8 mouse cellular contexts compared by ENCODE assay signal in the genomic region with DNA sequence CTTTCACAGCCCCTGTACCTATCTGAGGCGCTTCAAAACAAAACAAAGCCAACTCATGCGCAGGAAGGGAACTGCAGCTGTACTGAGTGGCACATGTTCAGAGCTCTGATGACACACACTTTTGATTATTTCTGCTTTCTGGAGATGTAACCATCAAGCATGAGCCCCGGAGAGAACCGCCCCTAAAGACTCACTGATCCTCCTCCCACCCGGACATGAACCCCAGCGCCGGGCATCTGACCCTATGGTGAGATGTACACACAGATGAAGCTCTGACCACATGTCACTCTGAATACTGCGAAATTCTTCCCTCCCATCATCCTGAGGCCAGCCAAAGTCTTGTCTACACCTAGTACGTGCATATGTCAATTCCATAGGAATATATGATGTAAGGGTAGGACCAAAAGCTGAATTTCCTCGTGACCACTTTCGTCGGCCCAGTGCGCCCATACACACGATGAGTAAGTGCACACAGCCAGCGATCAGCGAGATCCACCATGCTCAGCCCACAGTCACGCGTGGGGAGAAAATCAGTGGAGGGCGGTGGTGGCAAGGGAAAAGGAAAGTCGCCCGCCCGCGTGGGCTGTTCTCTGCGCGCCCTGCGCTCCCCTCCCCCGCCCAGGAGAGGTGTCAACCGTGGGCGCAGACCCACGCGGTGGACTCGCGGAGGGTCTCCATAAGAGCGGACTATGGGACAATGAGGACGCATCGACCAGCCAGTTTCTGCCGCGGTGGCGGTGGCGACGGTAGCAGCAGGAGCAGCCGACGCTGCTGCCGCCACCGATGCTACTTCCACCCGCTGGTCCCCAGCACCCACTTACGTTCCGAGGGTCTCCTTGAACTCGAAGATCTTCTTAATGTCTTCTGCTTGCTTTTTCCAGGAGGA. TPM values are rescaled to one million over a fixed set of nuclear protein-coding genes. Genes with fewer than 3 reads are reported as not detected.
DNase-seq lines count a peak whose midpoint lies in the region; ATAC-seq and TF ChIP-seq lines count a peak whose summit lies in the region.

No protein-coding gene starts in this region.

- peak overlapping the region; percentile 77 for H3K27ac ChIP-seq in forebrain, embryonic 16.5 days (ENCODE audit: low read length)
- H3K27ac ChIP-seq in hindbrain, embryonic 12.5 days: peak overlapping the region; percentile 48
- H3K27ac ChIP-seq in macrophage: peak overlapping the region; percentile 71

- no peaks in the 10 kb centered on the region for H3K36me3 ChIP-seq in G1E (replicated peaks)
- no peaks in the 10 kb centered on the region for H3K36me3 ChIP-seq in forebrain, embryonic 16.5 days (ENCODE audit: control insufficient read depth, insufficient read depth)
- H3K36me3 ChIP-seq in hindbrain, embryonic 12.5 days: no peaks in the 10 kb centered on the region
- H3K36me3 ChIP-seq in macrophage (ENCODE audit: inconsistent target): no peaks in the 10 kb centered on the region

- DNase-seq in G1E (ENCODE audit: low spot score) (peak; percentile 10), adipocyte (ENCODE audit: low spot score) (no peak)
- DNase-seq in left cerebral cortex, postnatal 10 days (ENCODE audit: extremely low spot score in 1 of 2, low spot score in 2 of 2): peak; percentile 29 to 71
- peak; percentile 55 for DNase-seq in right cerebral cortex, postnatal 14 days

- TF ChIP-seq CTCF in G1E (IDR thresholded peaks at IDR 0.05; ENCODE audit: low read depth, low read length): no peak

- H3K9me3 ChIP-seq in G1E (replicated peaks): peaks cover 8% of the 10 kb centered on the region
- H3K9me3 ChIP-seq in forebrain, embryonic 16.5 days (ENCODE audit: control insufficient read depth, low read length): peaks cover 3% of the 10 kb centered on the region; the same call in 1 of the 2 replicates
- H3K9me3 ChIP-seq in hindbrain, embryonic 12.5 days (replicated peaks): peaks cover 6% of the 10 kb centered on the region; the same call in 1 of the 2 replicates

- peaks cover 45% of the 10 kb centered on the region for H3K79me2 ChIP-seq in macrophage (ENCODE audit: inconsistent target)

- under 1% methylated on average over 49 of the region's 49 CpGs for WGBS in forebrain, embryonic 16.5 days
- WGBS in hindbrain, embryonic 12.5 days: under 1% methylated on average over 49 of the region's 49 CpGs
- WGBS in macrophage (ENCODE audit: missing documents): 0% methylated on average over 25 of the region's 49 CpGs

- peaks cover 49% of the 10 kb centered on the region for H3K27me3 ChIP-seq in G1E (ENCODE audit: insufficient read depth, low read length)
- H3K27me3 ChIP-seq in forebrain, embryonic 16.5 days (replicated peaks; ENCODE audit: control insufficient read depth, insufficient read depth, low read length): no peaks in the 10 kb centered on the region; the same call in 1 of the 2 replicates
- peaks cover 37% of the 10 kb centered on the region for H3K27me3 ChIP-seq in hindbrain, embryonic 12.5 days

- peak; percentile 58 for ATAC-seq in G1E (ENCODE audit: extremely low read depth, insufficient number of reproducible peaks, low FRiP score, poor library complexity, severe bottlenecking)
- peak; percentile 20; the same call in 1 of the 2 replicates for ATAC-seq in cerebellum, adult (ENCODE audit: insufficient number of reproducible peaks, low FRiP score, low TSS enrichment)
- peak; percentile 29 for ATAC-seq in forebrain, embryonic 16.5 days
- peak; percentile 55 for ATAC-seq in hindbrain, embryonic 12.5 days (ENCODE audit: low FRiP score)

- H3K4me2 ChIP-seq in forebrain, embryonic 16.5 days (ENCODE audit: low read length): peak overlapping the region; percentile 98
- peak overlapping the region; percentile 98 for H3K4me2 ChIP-seq in hindbrain, embryonic 12.5 days (replicated peaks)

- peak overlapping the region; percentile 72 for H3K4me3 ChIP-seq in G1E (ENCODE audit: low read depth, low read length)
- H3K4me3 ChIP-seq in forebrain, embryonic 16.5 days (replicated peaks; ENCODE audit: low read length): peak overlapping the region; percentile 58
- peak overlapping the region; percentile 75 for H3K4me3 ChIP-seq in hindbrain, embryonic 12.5 days
- H3K4me3 ChIP-seq in macrophage (ENCODE audit: inconsistent target): peak overlapping the region; percentile 53

- H3K4me1 ChIP-seq in G1E (ENCODE audit: insufficient read depth, low read depth, low read length): peaks cover 24% of the 10 kb centered on the region
- H3K4me1 ChIP-seq in forebrain, embryonic 16.5 days (replicated peaks; ENCODE audit: control insufficient read depth, insufficient read depth, low read length): peaks cover 19% of the 10 kb centered on the region
- peaks cover 19% of the 10 kb centered on the region for H3K4me1 ChIP-seq in hindbrain, embryonic 12.5 days

- H3K9ac ChIP-seq in forebrain, embryonic 16.5 days (replicated peaks; ENCODE audit: low read depth, low read length): peak overlapping the region; percentile 84
- H3K9ac ChIP-seq in hindbrain, embryonic 12.5 days: peak overlapping the region; percentile 71

- intact Hi-C loops in left cerebral cortex, postnatal 10 days (cut with DNase I): loop anchor here (2.0 to 10.0 kb wide), 3 partner anchors 57 to 259 kb away; no protein-coding TSS in a partner anchor

RNA-seq across cellular contexts. Expression of a gene that starts 0.7 kb away (rescaled TPM):
- total RNA-seq in G1E (2014; fragmentation: Nextera tagmentation) (6.8 TPM in 2 replicates), G1E (2017) (10.8 and 15.5 TPM in 2 replicates)
- polyA plus RNA-seq in G1E (2012) (2.6 and 2.8 TPM in 2 replicates), macrophage (2018) (8.8 to 14.3 TPM (median 11.1 TPM) in 3 replicates)
- 8.1 and 10.6 TPM in 2 replicates for polyA plus RNA-seq in forebrain, embryonic 16.5 days (2015; fragmentation: Nextera tagmentation; extraction: Ambion mirVana)
- polyA plus RNA-seq in hindbrain, embryonic 12.5 days (2016; fragmentation: Nextera tagmentation; extraction: Ambion mirVana): 3.3 and 4.1 TPM in 2 replicates
- total RNA-seq in left cerebral cortex, postnatal 10 days (2021): 100 to 1,000 TPM in 1 of 2 experiments, 10 to 100 TPM in 1; 99.2 to 101 TPM
- total RNA-seq in macrophage (2018; cell fraction: chromatin; rRNA removed): 100 to 1,000 TPM in 2 of 26 experiments, 10 to 100 TPM in 24; 28.2 to 149 (median 49.3) TPM
- total RNA-seq in macrophage (2018; cell fraction: cytosol; rRNA removed): 10 to 100 TPM; 10.9 to 30.9 (median 16.0) TPM
- total RNA-seq in macrophage (2018; cell fraction: nucleus; rRNA removed): 10 to 100 TPM; 11.4 to 55.5 (median 30.2) TPM
